Mouse (Mus musculus) stomach, postnatal 0 days (tissue): ENCODE results near the gene Gm20777. TPM values are rescaled to one million over a fixed set of nuclear protein-coding genes. Genes with fewer than 3 reads are reported as not detected.
A peak's percentile ranks its signal among the peaks of the same experiment; 100 is the strongest.
"Not testable (repeated sequence)": the region's sequence is repeated elsewhere in the genome, so short reads cannot be mapped to it uniquely, and the experiment has no call there.

ENCODE experiments used
- ATAC-seq: fragments of 200-750 bp; cut with Nextera tagmentation; 2 replicates; pipeline ENCODE4 v1.8.0; 2017; ENCODE audit not compliant: low FRiP score, low TSS enrichment
- DNase-seq: peaks from one replicate; pipeline ENCODE4 v3.0.0-alpha.2; 2016; ENCODE audit warnings: low spot score
- H3K27ac ChIP-seq: fragments of 300-500 bp; sonication (generic); replicated peaks from 2 replicates; pipeline ENCODE4 v1.5.1; 2014; ENCODE audit warnings: mild to moderate bottlenecking, control low read depth
- H3K27me3 ChIP-seq: fragments of 300-500 bp; sonication (generic); 2 replicates; pipeline ENCODE4 v1.6.1; 2014; ENCODE audit warnings: low read length; ENCODE audit not compliant: control insufficient read depth, insufficient read depth
- H3K36me3 ChIP-seq: fragments of 300-500 bp; sonication (generic); 2 replicates; pipeline ENCODE4 v1.6.1; 2014; ENCODE audit warnings: low read length, mixed read lengths; ENCODE audit not compliant: control insufficient read depth, insufficient read depth
- H3K4me1 ChIP-seq: fragments of 300-500 bp; sonication (generic); replicated peaks from 2 replicates; pipeline ENCODE4 v1.6.1; 2014; ENCODE audit warnings: antibody characterized with exemption; ENCODE audit not compliant: control insufficient read depth, insufficient read depth
- H3K4me2 ChIP-seq: fragments of 300-500 bp; sonication (generic); replicated peaks from 2 replicates; pipeline ENCODE4 v1.6.1; 2014; ENCODE audit warnings: low read depth, mild to moderate bottlenecking, control low read depth, moderate library complexity
- H3K4me3 ChIP-seq: fragments of 300-500 bp; sonication (generic); 2 replicates; pipeline ENCODE4 v1.5.1; 2014; ENCODE audit warnings: low read depth, low read length, control low read depth
- H3K9ac ChIP-seq: fragments of 300-500 bp; sonication (generic); 2 replicates; pipeline ENCODE4 v1.6.1; 2014; ENCODE audit warnings: mild to moderate bottlenecking, low read length, control low read depth, mixed read lengths
- H3K9me3 ChIP-seq: fragments of 300-500 bp; sonication (generic); 2 replicates; pipeline ENCODE4 v1.6.1; 2016; ENCODE audit warnings: low read length; ENCODE audit not compliant: control insufficient read depth
- WGBS: fragments of 180-500 bp; shearing (Covaris S2); extraction: QIAGEN DNeasy Blood & Tissue Kit; methylation state at CpG from one replicate; pipeline ENCODE4 v1.1.7; 2014; 5-methylcytosine and 5-hydroxymethylcytosine counted together
- polyA plus RNA-seq: library from polyadenylated mRNA; unstranded; fragments of >200 nt; fragmentation: Nextera tagmentation; extraction: Ambion mirVana; gene quantifications from 2 replicates; pipeline ENCODE4 v1.2.1, GENCODE M21; 2015

Gene Gm20777
- not detected in 2 replicates for polyA plus RNA-seq

- not testable (repeated sequence) for H3K9me3 ChIP-seq, H3K4me2 ChIP-seq, H3K4me1 ChIP-seq, DNase-seq, H3K27me3 ChIP-seq, H3K9ac ChIP-seq, H3K36me3 ChIP-seq, H3K27ac ChIP-seq, ATAC-seq, H3K4me3 ChIP-seq
These were observed at the start of gene Gm20777 for GRCm38 (mm10) chrY:10752350-10752749. Gene Gm20777, minus strand, starts transcription at chrY:10752450.

DNA sequence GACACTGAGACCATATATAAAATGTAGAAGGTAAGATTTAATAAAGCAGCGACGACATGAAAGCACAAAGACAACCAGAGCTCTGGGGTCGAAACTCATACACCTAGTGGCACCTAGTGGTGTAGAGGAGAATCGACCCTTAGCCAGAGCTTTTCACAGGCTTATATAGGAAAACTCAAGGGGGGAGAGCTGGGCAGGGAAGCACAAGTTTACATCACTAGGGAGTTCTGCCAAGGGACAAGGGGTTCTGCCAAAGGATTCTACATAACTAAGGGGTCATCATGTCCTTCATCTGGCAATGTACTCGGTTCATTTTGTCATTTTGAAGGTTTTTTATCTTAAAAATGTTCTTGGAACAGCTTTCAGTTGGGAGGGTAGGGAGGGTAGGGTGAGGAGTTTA is 42.7 kb downstream of the Gm20777 start:
- no CpG with 5 or more reads among the region's 5 CpGs for WGBS
- H3K9me3 ChIP-seq, H3K36me3 ChIP-seq, DNase-seq, H3K4me1 ChIP-seq, H3K4me2 ChIP-seq, H3K4me3 ChIP-seq, ATAC-seq, H3K9ac ChIP-seq, H3K27ac ChIP-seq, H3K27me3 ChIP-seq: not testable (repeated sequence)

GRCm38 (mm10) chrY:10708761-10709160 is 43.5 kb downstream of the Gm20777 start:
- H3K27me3 ChIP-seq, H3K9me3 ChIP-seq, H3K4me3 ChIP-seq, ATAC-seq, H3K4me1 ChIP-seq, H3K9ac ChIP-seq, DNase-seq, H3K4me2 ChIP-seq, H3K27ac ChIP-seq, H3K36me3 ChIP-seq: not testable (repeated sequence)
- WGBS = 91% methylated on average over 20 of the region's 30 CpGs

- H3K4me2 ChIP-seq, H3K36me3 ChIP-seq, H3K9ac ChIP-seq, ATAC-seq, H3K27ac ChIP-seq, H3K4me3 ChIP-seq, H3K27me3 ChIP-seq, H3K9me3 ChIP-seq, H3K4me1 ChIP-seq: not testable (repeated sequence)
- DNase-seq = peak; percentile 7
- 94% methylated on average over 14 of the region's 16 CpGs for WGBS
These were observed 44.0 kb downstream of the Gm20777 start for GRCm38 (mm10) chrY:10708226-10708625.

GRCm38 (mm10) chrY:10706686-10707085 is 45.6 kb downstream of the Gm20777 start:
- not testable (repeated sequence) for H3K9ac ChIP-seq, H3K9me3 ChIP-seq, H3K27me3 ChIP-seq, H3K36me3 ChIP-seq, H3K4me1 ChIP-seq, H3K4me2 ChIP-seq, ATAC-seq, H3K4me3 ChIP-seq, DNase-seq, H3K27ac ChIP-seq
- WGBS = 98% methylated on average over 6 of the region's 7 CpGs

Other genes starting within 250 kb of the Gm20777 start
- gene Gm20737, start 216.4 kb downstream of the Gm20777 start, polyA plus RNA-seq = not detected in 2 replicates
- not detected in 2 replicates for gene Gm21775, start 199.0 kb downstream of the Gm20777 start, polyA plus RNA-seq
- not detected in 2 replicates for gene Gm21900, start 136.1 kb downstream of the Gm20777 start, polyA plus RNA-seq